Mouse (Mus musculus): Measurements from ENCODE around the gene Tet2. TPM values are rescaled to one million over a fixed set of nuclear protein-coding genes. Genes with fewer than 3 reads are reported as not detected.

The Tet2 gene
- total RNA-seq, 2 experiments from 2014 or later: 47.9 to 58.6 TPM

GRCm38 (mm10) chr3:133563503-133564205 is 18.7 kb upstream of the Tet2 start:
- intact Hi-C loops (cut with DNase I): no loop called here
- Histone ChIP-seq H3K27ac (no peak overlapping the region), H3K4me3 (no peak overlapping the region)
- no peak for DNase-seq (ENCODE audit: extremely low spot score in 1 of 2, low spot score in 2 of 2)
- no peak for TF ChIP-seq CTCF (IDR thresholded peaks at IDR 0.05)

- H3K4me3 ChIP-seq: no peak overlapping the region
- TF ChIP-seq CTCF (IDR thresholded peaks at IDR 0.05): no peak
- DNase-seq (ENCODE audit: extremely low spot score in 1 of 2, low spot score in 2 of 2): no peak
- H3K27ac ChIP-seq: no peak overlapping the region
- intact Hi-C loops (cut with DNase I): no loop called here
Measured at GRCm38 (mm10) chr3:133559413-133560114, 14.6 kb upstream of the Tet2 start.

- TF ChIP-seq CTCF (IDR thresholded peaks at IDR 0.05): no peak
- Histone ChIP-seq H3K27ac (no peak overlapping the region), H3K4me3 (no peak overlapping the region)
- intact Hi-C loops (cut with DNase I): no loop called here
- DNase-seq (ENCODE audit: extremely low spot score in 1 of 2, low spot score in 2 of 2): no peak
Measured at GRCm38 (mm10) chr3:133557602-133558001, 12.7 kb upstream of the Tet2 start.

GRCm38 (mm10) chr3:133557154-133557553 is 12.2 kb upstream of the Tet2 start:
- H3K4me3 ChIP-seq: no peak overlapping the region
- H3K27ac ChIP-seq: no peak overlapping the region
- no peak for DNase-seq (ENCODE audit: extremely low spot score in 1 of 2, low spot score in 2 of 2)
- TF ChIP-seq CTCF (IDR thresholded peaks at IDR 0.05): no peak
- intact Hi-C loops (cut with DNase I): no loop called here

- no peak for DNase-seq (ENCODE audit: extremely low spot score in 1 of 2, low spot score in 2 of 2)
Measured at GRCm38 (mm10) chr3:133555378-133555777, 10.4 kb upstream of the Tet2 start.

GRCm38 (mm10) chr3:133554552-133555067 is 9.7 kb upstream of the Tet2 start:
- Histone ChIP-seq H3K4me3 (no peak overlapping the region), H3K27ac (no peak overlapping the region)
- DNase-seq (ENCODE audit: extremely low spot score in 1 of 2, low spot score in 2 of 2): no peak
- intact Hi-C loops (cut with DNase I): no loop called here
- no peak for TF ChIP-seq CTCF (IDR thresholded peaks at IDR 0.05)

More at GRCm38 (mm10) chr3:133555378-133555777, 10.4 kb upstream of the Tet2 start:
- intact Hi-C loops (cut with DNase I): no loop called here
- Histone ChIP-seq H3K27ac (no peak overlapping the region), H3K4me3 (no peak overlapping the region)
- no peak for TF ChIP-seq CTCF (IDR thresholded peaks at IDR 0.05)

GRCm38 (mm10) chr3:133554092-133554491 is 9.2 kb upstream of the Tet2 start:
- DNase-seq (ENCODE audit: extremely low spot score in 1 of 2, low spot score in 2 of 2): no peak
- no peak overlapping the region for H3K27ac ChIP-seq
- TF ChIP-seq CTCF (IDR thresholded peaks at IDR 0.05): no peak
- H3K4me3 ChIP-seq: no peak overlapping the region
- intact Hi-C loops (cut with DNase I): no loop called here

GRCm38 (mm10) chr3:133551941-133552340 is 7.0 kb upstream of the Tet2 start:
- Histone ChIP-seq H3K27ac (no peak overlapping the region), H3K4me3 (no peak overlapping the region)
- intact Hi-C loops (cut with DNase I): no loop called here
- TF ChIP-seq CTCF (IDR thresholded peaks at IDR 0.05): peak; percentile 41
- no peak for DNase-seq (ENCODE audit: extremely low spot score in 1 of 2, low spot score in 2 of 2)

- Histone ChIP-seq H3K4me3 (no peak overlapping the region), H3K27ac (no peak overlapping the region)
- DNase-seq (ENCODE audit: extremely low spot score in 1 of 2, low spot score in 2 of 2): no peak
- intact Hi-C loops (cut with DNase I): loop anchor here (10.0 kb wide), 2 partner anchors 385 to 1895 kb away; no protein-coding TSS in a partner anchor
- TF ChIP-seq CTCF (IDR thresholded peaks at IDR 0.05): no peak
Measured at GRCm38 (mm10) chr3:133549385-133550170, 4.6 kb upstream of the Tet2 start.

DNA sequence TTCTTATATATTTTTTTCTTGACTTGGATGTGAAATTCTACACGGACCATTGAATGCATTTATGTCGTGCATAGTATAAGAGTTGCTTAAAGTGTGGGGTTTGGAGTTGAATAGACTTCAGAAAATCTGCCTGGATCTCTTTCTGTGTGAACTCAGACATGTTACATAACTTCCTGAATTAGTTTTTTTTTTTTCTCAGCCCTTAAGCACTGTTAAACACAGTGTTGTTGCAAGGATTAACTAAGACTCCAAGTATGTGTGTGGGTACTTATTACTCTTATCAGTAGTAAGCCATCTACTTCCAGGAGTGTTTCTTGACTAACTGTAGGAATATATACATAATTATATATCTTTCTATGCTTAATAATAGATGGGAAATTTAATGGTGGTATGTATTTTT is 3.7 kb upstream of the Tet2 start:
- intact Hi-C loops (cut with DNase I): loop anchor here (10.0 kb wide), 2 partner anchors 384 to 1896 kb away; no protein-coding TSS in a partner anchor
- no peak for TF ChIP-seq CTCF (IDR thresholded peaks at IDR 0.05)
- Histone ChIP-seq H3K27ac (no peak overlapping the region), H3K4me3 (no peak overlapping the region)
- DNase-seq (ENCODE audit: extremely low spot score in 1 of 2, low spot score in 2 of 2): no peak

- no peak for TF ChIP-seq CTCF (IDR thresholded peaks at IDR 0.05)
- intact Hi-C loops (cut with DNase I): loop anchor here (10.0 kb wide), 2 partner anchors 382 to 1898 kb away; no protein-coding TSS in a partner anchor
Measured at GRCm38 (mm10) chr3:133546790-133547189, 1.9 kb upstream of the Tet2 start.

More at GRCm38 (mm10) chr3:133546790-133547189, 1.9 kb upstream of the Tet2 start:
- Histone ChIP-seq H3K4me3 (no peak overlapping the region), H3K27ac (no peak overlapping the region)
- no peak for DNase-seq (ENCODE audit: extremely low spot score in 1 of 2, low spot score in 2 of 2)
